Mouse (Mus musculus): ENCODE results near the gene Kcnh6.
"Not testable (repeated sequence)": the region's sequence is repeated elsewhere in the genome, so short reads cannot be mapped to it uniquely, and the experiment has no call there.

Gene Kcnh6

GRCm38 (mm10) chr11:106013556-106014225 is 5.8 kb downstream of the Kcnh6 start:
- in situ Hi-C loops (cut with MboI, MseI), result no loop called here

- in situ Hi-C loops (cut with MboI, MseI), result no loop called here
These were observed 8.5 kb downstream of the Kcnh6 start for GRCm38 (mm10) chr11:106016440-106016839.

- in situ Hi-C loops (cut with MboI, MseI), result no loop called here
These were observed 12.3 kb downstream of the Kcnh6 start for GRCm38 (mm10) chr11:106020051-106020763.

GRCm38 (mm10) chr11:106025774-106026173 is 17.9 kb downstream of the Kcnh6 start:
- in situ Hi-C loops (cut with MboI, MseI), result no loop called here

GRCm38 (mm10) chr11:106026465-106027151 is 18.7 kb downstream of the Kcnh6 start:
- in situ Hi-C loops (cut with MboI, MseI), result no loop called here

- in situ Hi-C loops (cut with MboI, MseI), result no loop called here
These were observed 19.7 kb downstream of the Kcnh6 start for GRCm38 (mm10) chr11:106027607-106028006.

GRCm38 (mm10) chr11:106032074-106032473 is 24.1 kb downstream of the Kcnh6 start:
- in situ Hi-C loops (cut with MboI, MseI), result not testable (repeated sequence)

GRCm38 (mm10) chr11:106033491-106033919 is 25.6 kb downstream of the Kcnh6 start:
- in situ Hi-C loops (cut with MboI, MseI), result no loop called here

GRCm38 (mm10) chr11:106034986-106035385 is 27.1 kb downstream of the Kcnh6 start:
- in situ Hi-C loops (cut with MboI, MseI), result no loop called here

GRCm38 (mm10) chr11:106036548-106037417 is 28.9 kb downstream of the Kcnh6 start, which contains the start of gene Dcaf7:
TSS of gene Dcaf7 (plus strand) at chr11:106036872.
- in situ Hi-C loops (cut with MboI, MseI), result no loop called here

GRCm38 (mm10) chr11:106037418-106037751 is 29.5 kb downstream of the Kcnh6 start:
- in situ Hi-C loops (cut with MboI, MseI), result no loop called here

- in situ Hi-C loops (cut with MboI, MseI), result no loop called here
These were observed 36.4 kb downstream of the Kcnh6 start for GRCm38 (mm10) chr11:106044349-106044748.

GRCm38 (mm10) chr11:106045256-106045655 is 37.3 kb downstream of the Kcnh6 start:
- in situ Hi-C loops (cut with MboI, MseI), result no loop called here

GRCm38 (mm10) chr11:106045780-106046179 is 37.9 kb downstream of the Kcnh6 start:
- in situ Hi-C loops (cut with MboI, MseI), result no loop called here

- in situ Hi-C loops (cut with MboI, MseI), result no loop called here
These were observed 38.7 kb downstream of the Kcnh6 start for GRCm38 (mm10) chr11:106046584-106046983.

GRCm38 (mm10) chr11:106053921-106054320 is 46.0 kb downstream of the Kcnh6 start:
- in situ Hi-C loops (cut with MboI, MseI), result no loop called here

- in situ Hi-C loops (cut with MboI, MseI), result no loop called here
These were observed 46.7 kb downstream of the Kcnh6 start for GRCm38 (mm10) chr11:106054600-106054999.

- in situ Hi-C loops (cut with MboI, MseI), result no loop called here
These were observed 47.4 kb downstream of the Kcnh6 start for GRCm38 (mm10) chr11:106055341-106055740.

- in situ Hi-C loops (cut with MboI, MseI), result no loop called here
These were observed 49.0 kb downstream of the Kcnh6 start for GRCm38 (mm10) chr11:106056819-106057491.

GRCm38 (mm10) chr11:106058020-106058419 is 50.1 kb downstream of the Kcnh6 start:
- in situ Hi-C loops (cut with MboI, MseI), result no loop called here

GRCm38 (mm10) chr11:106060549-106060948 is 52.6 kb downstream of the Kcnh6 start:
- in situ Hi-C loops (cut with MboI, MseI), result no loop called here

Data from T-helper 2 cell (primary cell).